Mouse (Mus musculus) CH12.LX (cell line): Measurements from ENCODE around the gene Vps9d1.

Experiments
- CTCF ChIP-seq, 2 experiments: IDR thresholded peaks in 1 of 2; conservative IDR thresholded peaks in 1 of 2; 2 replicates each; pipeline ENCODE4 v1.5.1; 2011 to 2012; ENCODE audit warnings: low read depth in 2 of 2, low read length in 2 of 2, improper control_type of control experiment in 1 of 2, inconsistent platforms in 1 of 2, mild to moderate bottlenecking in 1 of 2, moderate library complexity in 1 of 2
- E2F4 ChIP-seq: IDR thresholded peaks from 2 replicates; pipeline ENCODE4 v1.6.1; 2011; ENCODE audit warnings: low read depth, low read length, improper control_type of control experiment; ENCODE audit not compliant: insufficient replicate concordance
- EP300 ChIP-seq: IDR thresholded peaks from 2 replicates; pipeline ENCODE4 v1.6.1; 2011; ENCODE audit warnings: low read length, improper control_type of control experiment
- HCFC1 ChIP-seq: IDR thresholded peaks from 2 replicates; pipeline ENCODE4 v1.6.1; 2012; ENCODE audit warnings: low read depth, mild to moderate bottlenecking, inconsistent platforms, low read length, improper control_type of control experiment
- JUN ChIP-seq: IDR thresholded peaks from 2 replicates; pipeline ENCODE4 v1.6.1; 2011; ENCODE audit warnings: low read depth, mild to moderate bottlenecking, low read length, improper control_type of control experiment, moderate library complexity; ENCODE audit not compliant: insufficient read depth
- MAZ ChIP-seq: IDR thresholded peaks from 2 replicates; pipeline ENCODE4 v1.6.1; 2012; ENCODE audit warnings: low read depth, mild to moderate bottlenecking, inconsistent platforms, low read length, improper control_type of control experiment, moderate library complexity
- POLR2A ChIP-seq: IDR thresholded peaks from 2 replicates; pipeline ENCODE4 v1.6.1; 2011; ENCODE audit warnings: low read depth, mild to moderate bottlenecking, improper control_type of control experiment, low read length
- POLR2AphosphoS2 ChIP-seq: IDR thresholded peaks from 2 replicates; pipeline ENCODE4 v1.6.1; 2011; ENCODE audit warnings: low read depth, low read length, improper control_type of control experiment
- USF2 ChIP-seq: conservative IDR thresholded peaks from 2 replicates; pipeline ENCODE4 v1.6.1; 2011; ENCODE audit warnings: low read depth, low read length, improper control_type of control experiment

DNA sequence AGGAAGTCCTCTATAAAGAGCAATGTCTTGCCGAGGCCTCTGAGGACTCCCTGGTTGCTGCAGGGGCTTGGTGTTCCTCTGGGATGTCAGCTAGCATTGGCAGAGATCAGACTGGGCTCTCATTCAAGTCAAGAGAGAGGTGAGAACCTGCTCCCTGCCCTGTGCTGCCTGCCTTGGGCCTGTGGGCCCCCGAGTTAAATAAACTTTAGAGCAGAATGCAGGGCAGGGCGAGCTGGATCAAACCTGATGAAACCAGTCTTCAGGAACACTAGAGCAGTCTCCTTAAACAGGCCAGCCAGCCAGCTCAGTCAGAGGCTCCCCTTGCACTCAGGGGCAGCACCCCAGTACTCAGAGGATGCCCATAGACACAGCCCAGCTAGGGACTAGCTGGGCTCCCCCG, 17.8 kb upstream of the Vps9d1 start:
- no peak for TF ChIP-seq POLR2A
- no peak for TF ChIP-seq POLR2AphosphoS2
- TF ChIP-seq USF2 = no peak
- no peak for TF ChIP-seq E2F4
- no peak for TF ChIP-seq EP300
- TF ChIP-seq CTCF (conservative IDR thresholded peaks at IDR 0.05 in 1 of 2, IDR thresholded peaks at IDR 0.05 in 1 of 2; ENCODE audit: low read depth in 2 of 2, low read length in 2 of 2) = no peak
- TF ChIP-seq JUN = no peak
- no peak for TF ChIP-seq MAZ
- TF ChIP-seq HCFC1 = no peak
